Mouse (Mus musculus) kidney, postnatal 14 days (tissue): ENCODE results near the gene Dusp6.
A peak's percentile ranks its signal among the peaks of the same experiment; 100 is the strongest.

Experiments used
- DNase-seq: peaks from one replicate; pipeline ENCODE4 v3.0.0; 2022; ENCODE audit warnings: mixed read lengths

Gene Dusp6

DNA sequence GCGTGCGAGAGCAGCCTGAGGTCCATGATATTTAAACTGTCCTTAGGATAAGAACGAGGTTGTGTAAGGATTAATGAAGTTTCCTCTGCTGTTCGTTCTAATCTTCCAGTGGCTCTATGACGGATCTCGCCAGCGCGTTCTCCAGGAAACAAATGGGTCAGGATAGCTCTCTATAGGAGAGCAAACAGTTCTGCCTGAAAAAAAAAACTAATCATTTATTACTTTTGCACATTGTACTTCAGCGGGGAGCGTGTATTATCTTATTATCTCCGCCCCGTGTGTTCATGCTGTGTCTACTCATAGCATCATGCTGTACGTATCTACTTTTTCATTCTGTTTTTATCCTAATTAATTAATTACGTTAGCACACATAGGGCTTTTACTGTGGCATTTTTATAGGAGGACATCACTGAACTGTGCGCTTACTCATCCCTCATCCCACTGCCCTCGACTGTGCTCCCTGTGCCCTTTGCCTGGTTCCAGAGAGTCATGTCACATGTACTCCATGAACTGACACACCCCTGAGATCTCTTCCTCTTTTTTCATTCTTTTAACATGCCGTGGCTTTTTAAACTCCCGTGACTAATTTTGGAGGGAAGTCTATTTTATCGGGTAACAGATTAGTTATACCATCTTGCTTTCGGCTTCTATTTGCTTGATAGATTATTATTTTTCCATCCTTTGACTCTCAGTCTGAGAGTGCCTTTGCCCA, 16.1 kb upstream of the Dusp6 start:
- no peak for DNase-seq

DNA sequence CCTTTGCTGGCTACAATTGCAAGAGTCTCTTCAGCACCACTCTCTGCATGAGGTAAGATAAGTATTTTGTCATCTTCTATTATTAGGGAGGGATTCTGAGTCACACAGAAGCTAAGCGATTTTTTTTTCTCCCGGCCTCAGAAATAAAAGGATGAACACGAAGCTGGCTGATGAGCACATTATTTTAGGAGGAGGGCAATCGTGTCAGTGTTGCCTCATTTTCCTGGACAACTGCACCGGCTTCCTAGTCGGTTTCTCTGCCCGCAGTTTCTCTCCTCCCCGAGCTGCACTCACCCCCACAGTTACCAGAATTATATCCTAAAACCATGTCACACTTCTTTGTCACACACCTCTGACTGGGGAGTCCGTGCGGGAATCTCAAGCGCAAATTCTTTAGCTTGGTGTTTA, 12.2 kb upstream of the Dusp6 start:
- no peak for DNase-seq

DNA sequence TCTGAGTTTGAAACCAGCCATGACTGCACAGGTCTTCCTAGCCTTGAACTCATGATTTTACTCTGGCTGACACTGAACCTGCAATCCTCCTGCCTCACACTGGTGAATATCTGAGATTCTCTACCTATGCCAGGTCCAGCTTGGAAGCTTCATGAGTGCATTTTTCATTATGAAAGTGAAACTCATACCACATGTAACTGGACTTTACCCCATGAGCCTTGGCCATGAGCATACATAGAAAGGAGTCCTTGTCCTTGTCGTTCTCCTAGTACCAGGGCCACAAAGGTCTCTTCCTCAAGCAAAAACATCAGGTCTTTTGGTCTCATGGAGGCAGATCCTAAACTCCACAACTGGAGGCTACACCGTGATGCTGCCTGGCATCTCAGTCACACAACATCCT, 9.6 kb upstream of the Dusp6 start:
- no peak for DNase-seq

- DNase-seq: peak; percentile 82
Measured at GRCm38 (mm10) chr10:99255830-99256570, 7.0 kb upstream of the Dusp6 start.

DNA sequence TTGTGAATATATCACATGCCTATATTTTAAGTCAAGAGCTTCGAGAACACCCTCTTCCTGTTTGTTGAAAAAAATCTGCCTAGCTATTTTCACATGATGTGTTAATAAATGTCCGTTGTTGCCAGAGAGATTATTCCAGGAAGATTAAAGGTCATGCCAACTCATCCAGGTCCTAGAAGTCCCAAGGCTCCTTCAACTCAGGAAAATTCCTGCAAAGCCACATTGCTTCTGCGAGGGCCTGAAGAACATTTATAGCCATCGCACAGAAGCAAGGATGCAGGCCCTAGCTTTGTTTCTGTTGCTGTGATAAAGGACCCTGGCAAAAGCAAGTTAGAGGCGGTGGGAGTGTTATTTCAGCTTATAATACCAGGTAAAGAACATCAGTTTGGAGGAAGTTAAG, 5.5 kb upstream of the Dusp6 start:
- DNase-seq: peak; percentile 52

- no peak for DNase-seq
Measured at GRCm38 (mm10) chr10:99259840-99260239, 3.2 kb upstream of the Dusp6 start.

- DNase-seq: no peak
Measured at GRCm38 (mm10) chr10:99261151-99261635, 1.8 kb upstream of the Dusp6 start.

DNA sequence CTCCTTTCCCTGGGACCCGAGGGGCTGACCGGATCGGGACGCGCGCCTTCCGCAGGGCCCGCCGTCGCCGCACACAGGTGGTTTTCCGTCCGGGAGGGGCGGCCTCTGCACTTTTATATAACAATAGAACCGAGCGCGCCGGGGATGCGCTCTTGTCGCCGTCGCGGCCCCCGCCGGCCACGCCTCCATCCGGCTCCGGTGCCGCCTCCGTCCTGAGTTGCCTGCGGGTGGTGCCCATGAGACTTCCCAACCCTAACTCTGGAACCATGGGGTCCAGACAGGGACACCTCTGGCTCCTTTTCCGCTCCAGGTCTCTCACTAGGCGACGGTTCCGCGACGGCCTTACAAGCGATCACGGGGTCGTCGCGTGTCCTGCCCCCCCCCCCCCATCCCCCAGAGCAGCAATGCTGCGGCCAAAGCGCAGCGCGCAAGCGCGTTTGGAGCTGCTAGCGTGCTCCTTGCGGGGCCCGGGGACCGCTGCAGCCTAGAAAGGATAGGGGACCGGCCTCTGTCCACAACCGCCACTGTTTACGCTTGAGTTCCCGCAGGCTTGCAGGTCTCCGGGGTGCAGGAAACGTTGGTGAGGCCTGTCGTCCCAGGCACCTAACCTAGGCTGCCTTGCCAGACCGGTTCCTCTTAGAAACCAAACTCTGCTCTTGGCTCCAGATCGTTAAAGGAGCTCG, 1.3 kb upstream of the Dusp6 start:
- DNase-seq: peak; percentile 94

DNA sequence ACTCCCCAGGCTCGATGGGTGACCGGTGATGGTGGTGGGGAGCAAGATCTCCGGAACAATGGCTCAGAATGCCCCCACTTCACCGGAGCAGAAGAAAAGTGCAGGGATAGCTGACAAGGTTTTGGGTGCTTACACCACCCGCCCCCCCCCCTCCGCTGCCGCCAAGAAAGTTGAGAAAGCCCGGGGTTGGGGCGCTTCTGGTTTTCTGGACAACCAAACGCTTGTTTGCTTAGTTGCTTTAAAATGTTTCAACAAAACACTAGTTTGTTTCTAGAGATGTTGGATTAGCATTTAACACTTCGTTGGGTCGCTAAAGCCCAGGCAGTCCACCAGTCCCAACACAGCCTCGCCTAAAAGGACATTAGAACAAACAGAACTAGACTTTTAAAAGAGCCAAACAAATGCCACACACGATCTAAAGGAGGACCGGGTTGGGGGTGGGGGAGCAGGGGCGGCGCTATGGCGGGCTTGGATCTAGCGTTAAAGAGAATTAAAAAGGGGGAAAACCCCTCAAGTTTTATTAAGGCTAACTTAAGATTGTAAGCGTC, 638 bp upstream of the Dusp6 start:
- no peak for DNase-seq

GRCm38 (mm10) chr10:99263419-99264221, 589 bp downstream of the Dusp6 start:
- peak; percentile 54 for DNase-seq

DNA sequence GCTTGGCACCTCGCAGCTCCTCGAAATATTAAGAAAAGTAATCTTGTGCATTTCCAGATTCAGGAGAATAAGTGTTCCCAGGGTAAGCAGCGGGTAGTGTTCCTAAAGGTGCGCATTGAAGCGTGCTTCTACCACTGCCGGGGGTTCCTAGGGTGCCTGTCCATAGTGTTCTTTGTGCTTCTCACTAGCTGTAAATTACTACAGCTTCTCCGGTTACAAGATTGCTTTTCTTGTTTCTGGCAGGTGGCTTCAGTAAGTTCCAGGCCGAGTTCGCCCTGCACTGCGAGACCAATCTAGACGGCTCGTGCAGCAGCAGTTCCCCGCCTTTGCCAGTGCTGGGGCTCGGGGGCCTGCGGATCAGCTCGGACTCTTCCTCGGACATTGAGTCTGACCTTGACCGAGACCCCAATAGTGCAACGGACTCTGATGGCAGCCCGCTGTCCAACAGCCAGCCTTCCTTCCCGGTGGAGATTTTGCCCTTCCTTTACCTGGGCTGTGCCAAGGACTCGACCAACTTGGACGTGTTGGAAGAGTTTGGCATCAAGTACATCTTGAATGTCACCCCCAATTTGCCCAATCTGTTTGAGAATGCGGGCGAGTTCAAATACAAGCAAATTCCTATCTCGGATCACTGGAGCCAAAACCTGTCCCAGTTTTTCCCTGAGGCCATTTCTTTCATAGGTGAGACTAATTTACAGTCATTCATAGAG, 1.4 kb downstream of the Dusp6 start:
- peak; percentile 43 for DNase-seq

DNA sequence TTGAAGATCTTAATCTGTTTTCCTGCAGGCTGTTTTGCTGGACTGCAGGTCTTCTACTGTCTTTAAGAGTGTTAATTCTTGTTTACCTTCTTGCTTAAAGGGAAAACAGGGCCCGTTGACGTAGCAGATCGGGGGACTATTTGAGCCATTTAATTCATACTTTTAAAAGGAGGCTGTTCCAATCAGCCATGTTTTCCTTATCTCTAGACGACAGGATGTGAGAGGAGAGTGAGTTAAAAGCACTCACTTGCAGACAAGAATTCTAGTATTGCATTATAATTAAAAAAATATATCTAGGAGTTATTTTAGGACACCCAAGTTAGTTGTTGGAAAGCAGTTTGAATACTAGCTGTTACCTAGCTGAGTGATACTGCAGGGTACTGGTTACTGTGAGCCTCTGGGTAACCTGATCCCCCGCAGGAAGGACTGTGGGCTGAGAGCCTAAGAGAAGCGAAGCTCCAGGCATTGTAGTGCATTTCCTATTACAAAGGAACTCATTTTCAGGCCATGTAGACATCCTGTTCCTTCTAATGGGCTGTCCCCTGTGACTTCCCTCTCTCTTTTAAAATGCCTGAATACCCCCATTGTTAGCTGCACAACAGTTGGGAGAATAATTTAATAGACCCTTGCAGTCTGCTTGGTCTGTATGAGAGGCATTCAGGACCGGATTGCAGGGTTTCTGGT, 2.1 kb downstream of the Dusp6 start:
- DNase-seq: peak; percentile 59

DNA sequence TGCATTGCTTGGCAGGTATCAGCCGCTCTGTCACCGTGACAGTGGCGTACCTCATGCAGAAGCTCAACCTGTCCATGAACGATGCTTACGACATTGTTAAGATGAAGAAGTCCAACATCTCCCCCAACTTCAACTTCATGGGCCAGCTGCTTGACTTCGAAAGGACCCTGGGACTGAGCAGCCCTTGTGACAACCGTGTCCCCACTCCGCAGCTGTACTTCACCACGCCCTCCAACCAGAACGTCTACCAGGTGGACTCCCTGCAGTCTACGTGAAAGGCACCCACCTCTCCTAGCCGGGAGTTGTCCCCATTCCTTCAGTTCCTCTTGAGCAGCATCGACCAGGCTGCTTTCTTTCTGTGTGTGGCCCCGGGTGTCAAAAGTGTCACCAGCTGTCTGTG, 3.0 kb downstream of the Dusp6 start:
- DNase-seq: no peak

GRCm38 (mm10) chr10:99267621-99268020, 4.6 kb downstream of the Dusp6 start:
- no peak for DNase-seq

GRCm38 (mm10) chr10:99268421-99269300, 5.6 kb downstream of the Dusp6 start:
- peak; percentile 90 for DNase-seq

DNA sequence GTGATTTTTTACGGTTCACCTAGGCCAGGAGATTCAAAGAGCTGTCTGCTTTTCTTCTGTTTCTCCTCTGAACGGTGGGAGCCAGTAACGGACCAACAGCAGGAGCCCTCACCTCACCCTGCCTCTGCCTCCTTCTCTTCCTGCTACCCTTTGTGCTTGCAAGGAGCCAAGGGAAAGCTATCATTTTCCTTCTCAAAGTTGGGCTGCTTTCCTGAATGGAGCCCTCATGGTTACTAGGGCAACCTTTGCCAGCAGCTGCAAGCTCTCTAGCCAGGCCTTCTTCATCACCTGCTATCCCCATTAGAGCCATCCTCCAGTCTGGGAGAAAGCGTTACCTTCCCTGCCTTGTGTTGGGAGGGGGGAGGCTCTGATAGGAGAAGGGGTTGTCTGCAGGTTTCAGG, 6.3 kb downstream of the Dusp6 start:
- no peak for DNase-seq

- no peak for DNase-seq
Measured at GRCm38 (mm10) chr10:99269704-99270103, 6.7 kb downstream of the Dusp6 start.

DNA sequence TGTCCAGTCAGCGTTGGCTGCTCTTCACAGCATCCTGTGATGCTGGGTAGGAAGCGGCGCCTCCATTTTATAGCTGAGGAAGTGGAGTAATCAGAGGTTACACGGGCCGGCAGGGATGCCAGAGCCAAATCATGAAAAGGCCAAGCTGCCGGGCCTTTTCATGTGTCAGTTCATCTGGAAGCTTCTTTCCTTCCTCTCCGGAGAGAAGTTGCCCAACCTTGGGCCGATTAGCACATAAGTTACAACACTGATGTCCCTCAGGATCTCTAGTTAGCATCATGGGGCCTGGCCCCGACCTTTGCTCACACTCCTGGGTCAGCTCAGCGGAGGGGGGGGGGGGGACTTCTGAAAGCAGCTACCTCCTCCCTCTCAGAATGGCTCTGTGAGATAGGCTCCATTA, 7.4 kb downstream of the Dusp6 start:
- peak; percentile 86 for DNase-seq

GRCm38 (mm10) chr10:99271016-99271415, 8.0 kb downstream of the Dusp6 start:
- no peak for DNase-seq

DNA sequence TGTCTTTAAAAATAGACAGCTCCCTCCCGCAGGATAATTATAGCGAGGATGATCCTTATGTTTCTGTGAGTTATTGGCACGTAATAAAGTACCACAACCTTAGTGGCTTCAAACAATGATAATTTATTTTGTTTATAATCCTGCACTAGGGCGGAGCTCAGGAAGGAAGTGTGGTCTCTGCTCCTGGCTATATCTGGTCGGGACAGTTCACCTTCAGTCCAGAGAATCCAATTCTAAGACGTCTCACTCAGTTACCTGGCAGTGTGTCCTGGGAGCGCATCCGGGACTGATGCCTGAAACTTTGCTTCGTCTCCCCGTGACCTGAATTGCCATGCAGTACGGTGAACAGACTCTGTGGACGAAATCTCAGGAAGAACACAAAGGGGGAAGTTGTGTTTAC, 10.0 kb downstream of the Dusp6 start:
- DNase-seq: no peak
